Comparison of ENCODE assay signal across 8 mouse cellular contexts in genomic region chr1:168429406-168429805, GRCm38 (mm10). TPM values are rescaled to one million over a fixed set of nuclear protein-coding genes. Genes with fewer than 3 reads are reported as not detected.
DNase-seq lines count a peak whose midpoint lies in the region; ATAC-seq and TF ChIP-seq lines count a peak whose summit lies in the region.

No protein-coding gene starts in this region.

- H3K9me3 ChIP-seq in lung, embryonic 14.5 days (ENCODE audit: low read depth, low read length), result no peaks in the 10 kb centered on the region
- no peaks in the 10 kb centered on the region for H3K9me3 ChIP-seq in embryonic facial prominence, embryonic 15.5 days (replicated peaks)
- no peaks in the 10 kb centered on the region for H3K9me3 ChIP-seq in intestine, postnatal 0 days (ENCODE audit: control insufficient read depth)

- no peak for ATAC-seq in lung, embryonic 14.5 days (ENCODE audit: insufficient read depth)
- no peak for ATAC-seq in embryonic facial prominence, embryonic 15.5 days (ENCODE audit: insufficient number of reproducible peaks, low FRiP score, low TSS enrichment, low read depth)
- no peak for ATAC-seq in intestine, postnatal 0 days

- TF ChIP-seq CTCF in lung, embryonic 14.5 days (IDR thresholded peaks at IDR 0.05; ENCODE audit: low read depth), result no peak
- no peak for TF ChIP-seq CTCF in intestine, postnatal 0 days (IDR thresholded peaks at IDR 0.05; ENCODE audit: low read depth)
- no peak for TF ChIP-seq CTCF in olfactory bulb, adult 2 months (IDR thresholded peaks at IDR 0.05; ENCODE audit: insufficient read depth, low read depth, low read length)

- no peak for TF ChIP-seq POLR2A in olfactory bulb, adult 2 months (IDR thresholded peaks at IDR 0.05; ENCODE audit: insufficient read depth, low read depth, low read length)

- peak overlapping the region; percentile 100 for H3K27ac ChIP-seq in lung, embryonic 14.5 days (ENCODE audit: low read depth)
- peak overlapping the region; percentile 63 for H3K27ac ChIP-seq in embryonic facial prominence, embryonic 15.5 days (replicated peaks)
- H3K27ac ChIP-seq in intestine, postnatal 0 days (ENCODE audit: low read depth, low read length), result no peak overlapping the region
- H3K27ac ChIP-seq in olfactory bulb, adult 2 months (ENCODE audit: insufficient read depth, low read depth, low read length), result peak overlapping the region; percentile 98

- peaks cover 7% of the 10 kb centered on the region for H3K4me1 ChIP-seq in lung, embryonic 14.5 days (ENCODE audit: insufficient read depth)
- H3K4me1 ChIP-seq in embryonic facial prominence, embryonic 15.5 days, result peaks cover 35% of the 10 kb centered on the region
- no peaks in the 10 kb centered on the region; the same call in 1 of the 2 replicates for H3K4me1 ChIP-seq in intestine, postnatal 0 days (replicated peaks; ENCODE audit: control insufficient read depth, insufficient read depth, low read length)
- no peaks in the 10 kb centered on the region for H3K4me1 ChIP-seq in olfactory bulb, adult 2 months (ENCODE audit: control insufficient read depth, insufficient read depth, low read length)

- H3K4me3 ChIP-seq in lung, embryonic 14.5 days (ENCODE audit: low read depth, low read length), result peak overlapping the region; percentile 69
- peak overlapping the region; percentile 83 for H3K4me3 ChIP-seq in embryonic facial prominence, embryonic 15.5 days (replicated peaks)
- H3K4me3 ChIP-seq in intestine, postnatal 0 days (ENCODE audit: low read depth, low read length), result peak overlapping the region; percentile 87
- peak overlapping the region; percentile 39 for H3K4me3 ChIP-seq in olfactory bulb, adult 2 months (ENCODE audit: insufficient read depth, low read depth, low read length)

- DNase-seq in lung, embryonic 14.5 days, result peak; percentile 55
- DNase-seq in lung, adult 18-20 months, result no peak
- DNase-seq in Muller cell, postnatal 12 days (ENCODE audit: inconsistent ontology term), result no peak
- no peak for DNase-seq in urinary bladder, postnatal 4 days (ENCODE audit: low spot score in 2 of 2)
- no peak for DNase-seq in layer of hippocampus, postnatal 14 days (ENCODE audit: low spot score in 2 of 2)

- WGBS in lung, embryonic 14.5 days, result 2% methylated on average over 5 of the region's 5 CpGs
- WGBS in embryonic facial prominence, embryonic 15.5 days, result 4% methylated on average over 5 of the region's 5 CpGs
- 38% methylated on average over 5 of the region's 5 CpGs for WGBS in intestine, postnatal 0 days
- WGBS in olfactory bulb, adult 2 months, result 8% methylated on average over 5 of the region's 5 CpGs

- H3K9ac ChIP-seq in lung, embryonic 14.5 days, result peak overlapping the region; percentile 92
- H3K9ac ChIP-seq in embryonic facial prominence, embryonic 15.5 days, result peak overlapping the region; percentile 90; the same call in 1 of the 2 replicates
- peak overlapping the region; percentile 38; the same call in 1 of the 2 replicates for H3K9ac ChIP-seq in intestine, postnatal 0 days (ENCODE audit: low read depth, low read length)

- no peaks in the 10 kb centered on the region for H3K27me3 ChIP-seq in lung, embryonic 14.5 days (ENCODE audit: insufficient read depth, low read length)
- H3K27me3 ChIP-seq in embryonic facial prominence, embryonic 15.5 days, result no peaks in the 10 kb centered on the region
- H3K27me3 ChIP-seq in intestine, postnatal 0 days (replicated peaks; ENCODE audit: control insufficient read depth, insufficient read depth, low read length), result no peaks in the 10 kb centered on the region

- peaks cover 4% of the 10 kb centered on the region; the same call in 1 of the 2 replicates for H3K36me3 ChIP-seq in lung, embryonic 14.5 days (ENCODE audit: insufficient read depth)
- no peaks in the 10 kb centered on the region for H3K36me3 ChIP-seq in embryonic facial prominence, embryonic 15.5 days
- no peaks in the 10 kb centered on the region for H3K36me3 ChIP-seq in intestine, postnatal 0 days (ENCODE audit: control insufficient read depth, insufficient read depth)

- peak overlapping the region; percentile 68 for H3K4me2 ChIP-seq in lung, embryonic 14.5 days
- peak overlapping the region; percentile 56 for H3K4me2 ChIP-seq in embryonic facial prominence, embryonic 15.5 days (replicated peaks)
- peak overlapping the region; percentile 83 for H3K4me2 ChIP-seq in intestine, postnatal 0 days (replicated peaks; ENCODE audit: low read depth)

RNA-seq across cellular contexts. Expression of gene Pbx1, which starts 2.7 kb away (rescaled TPM):
- polyA plus RNA-seq in lung, embryonic 14.5 days (2014; fragmentation: Nextera tagmentation; extraction: Ambion mirVana), result 48.8 TPM in 2 replicates
- polyA plus RNA-seq in embryonic facial prominence, embryonic 15.5 days (2015; fragmentation: Nextera tagmentation; extraction: Ambion mirVana), result 29.5 and 33.3 TPM in 2 replicates
- polyA plus RNA-seq in intestine, postnatal 0 days (2015; fragmentation: Nextera tagmentation; extraction: Ambion mirVana), result 9.8 and 11.4 TPM in 2 replicates
- polyA plus RNA-seq in olfactory bulb, adult 2 months (2012; ENCODE audit: insufficient read depth, insufficient read length, low replicate concordance, missing spikeins), result 133 and 332 TPM in 2 replicates
- total RNA-seq in layer of hippocampus, postnatal 14 days (2021), result 100 to 1,000 TPM; 103 to 106 TPM

Comparison
In these comparisons a context has a peak if more than half of its experiments do, and no peak if none do; other contexts are left out.
1. H3K9ac ChIP-seq: peak in every context shown above with its lines; median percentile 92 in lung, embryonic 14.5 days; 90 in embryonic facial prominence, embryonic 15.5 days; 38 in intestine, postnatal 0 days.